Mouse (Mus musculus) thymus, adult 2 months (tissue): ENCODE results near the gene Gpn1.

Source experiments
- CTCF ChIP-seq: fragments of 200-500 bp; IDR thresholded peaks from 2 replicates; pipeline ENCODE4 v1.5.1; 2012; ENCODE audit warnings: mild to moderate bottlenecking, control low read depth, low read length, moderate library complexity, borderline replicate concordance; ENCODE audit not compliant: control insufficient read depth, poor library complexity, insufficient read depth; ENCODE audit errors: extremely low read depth
- POLR2A ChIP-seq: fragments of 200-500 bp; IDR thresholded peaks from 2 replicates; pipeline ENCODE4 v1.6.1; 2012; ENCODE audit warnings: mild to moderate bottlenecking, low read length, control low read depth, moderate library complexity; ENCODE audit not compliant: control insufficient read depth, poor library complexity, insufficient read depth; ENCODE audit errors: extremely low read depth

- TF ChIP-seq POLR2A (no peak), CTCF (no peak)
Measured at GRCm38 (mm10) chr5:31451336-31451735, 43.2 kb upstream of the Gpn1 start.
